Mouse (Mus musculus) MEL-GATA-1-ER (cell line): ENCODE measurements around the gene Whamm.

ENCODE experiments used
- DNase-seq: peaks from one replicate; pipeline ENCODE4 v3.0.0-alpha.2; 2012; ENCODE audit warnings: low read depth; ENCODE audit errors: extremely low read depth

Gene Whamm

DNA sequence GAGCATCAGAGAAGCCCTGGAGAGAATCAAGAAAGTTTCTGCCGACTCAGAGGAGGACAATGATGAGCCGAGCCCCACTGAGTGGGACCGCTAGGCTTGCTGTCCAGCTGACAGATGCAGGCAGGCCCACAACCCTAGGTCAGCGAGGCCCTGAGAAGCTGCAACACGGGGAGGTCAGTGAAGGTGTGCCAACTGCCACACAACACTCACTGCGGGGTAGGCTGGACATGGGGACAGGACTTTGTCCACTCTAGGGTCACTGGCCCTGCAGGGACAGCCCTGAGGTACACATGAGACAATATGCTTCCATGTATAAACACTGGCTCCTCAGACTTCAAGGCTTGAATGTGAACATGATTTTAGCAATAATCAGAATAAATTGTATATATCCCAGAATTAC, 25.0 kb downstream of the Whamm start:
- no peak for DNase-seq

GRCm38 (mm10) chr7:81597660-81598059, 26.6 kb downstream of the Whamm start:
- no peak for DNase-seq

- DNase-seq: no peak
Measured at GRCm38 (mm10) chr7:81599379-81600280, 28.6 kb downstream of the Whamm start.

- no peak for DNase-seq
Measured at GRCm38 (mm10) chr7:81604991-81605390, 33.9 kb downstream of the Whamm start.

GRCm38 (mm10) chr7:81605489-81605888, 34.4 kb downstream of the Whamm start:
- peak; percentile 44 for DNase-seq

DNA sequence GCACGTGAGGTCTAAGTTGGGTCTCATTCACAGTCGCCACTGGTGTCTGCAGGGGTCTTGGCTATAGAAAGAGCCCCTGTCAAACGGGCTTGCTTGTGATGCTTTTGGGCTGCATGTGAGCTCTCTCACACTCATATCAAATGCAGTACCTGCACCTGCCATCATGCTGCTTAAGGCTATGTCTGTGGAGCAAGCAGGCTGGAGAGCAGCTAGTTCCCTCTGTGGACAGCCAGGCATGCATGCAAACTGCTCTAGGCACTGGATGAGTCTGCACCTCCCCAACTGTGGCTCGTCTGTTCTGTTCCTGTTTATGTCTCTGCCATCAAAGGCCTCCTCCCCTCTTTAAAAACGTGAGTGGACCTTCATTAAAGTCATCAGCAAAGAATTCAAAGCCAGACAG, 35.4 kb downstream of the Whamm start:
- no peak for DNase-seq

DNA sequence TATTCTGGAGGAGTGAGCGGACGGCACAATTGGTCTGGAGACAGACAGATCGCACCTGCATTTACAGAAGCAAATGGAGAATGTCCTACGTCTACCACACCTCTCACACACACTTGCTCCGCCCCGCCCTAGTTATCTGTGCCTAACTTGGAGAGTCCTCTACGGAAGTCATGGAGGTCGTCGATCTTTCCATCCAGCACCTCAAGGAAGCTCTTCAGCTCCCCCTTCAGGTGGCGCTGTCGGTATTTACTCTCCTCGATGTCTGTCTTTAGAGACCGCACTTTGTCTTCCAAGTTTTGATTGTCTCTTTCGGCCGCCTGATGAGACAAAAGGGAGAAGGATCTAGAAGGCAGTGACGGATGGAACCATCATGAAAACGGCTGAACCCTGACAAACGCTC, 39.1 kb downstream of the Whamm start:
- DNase-seq: no peak

DNA sequence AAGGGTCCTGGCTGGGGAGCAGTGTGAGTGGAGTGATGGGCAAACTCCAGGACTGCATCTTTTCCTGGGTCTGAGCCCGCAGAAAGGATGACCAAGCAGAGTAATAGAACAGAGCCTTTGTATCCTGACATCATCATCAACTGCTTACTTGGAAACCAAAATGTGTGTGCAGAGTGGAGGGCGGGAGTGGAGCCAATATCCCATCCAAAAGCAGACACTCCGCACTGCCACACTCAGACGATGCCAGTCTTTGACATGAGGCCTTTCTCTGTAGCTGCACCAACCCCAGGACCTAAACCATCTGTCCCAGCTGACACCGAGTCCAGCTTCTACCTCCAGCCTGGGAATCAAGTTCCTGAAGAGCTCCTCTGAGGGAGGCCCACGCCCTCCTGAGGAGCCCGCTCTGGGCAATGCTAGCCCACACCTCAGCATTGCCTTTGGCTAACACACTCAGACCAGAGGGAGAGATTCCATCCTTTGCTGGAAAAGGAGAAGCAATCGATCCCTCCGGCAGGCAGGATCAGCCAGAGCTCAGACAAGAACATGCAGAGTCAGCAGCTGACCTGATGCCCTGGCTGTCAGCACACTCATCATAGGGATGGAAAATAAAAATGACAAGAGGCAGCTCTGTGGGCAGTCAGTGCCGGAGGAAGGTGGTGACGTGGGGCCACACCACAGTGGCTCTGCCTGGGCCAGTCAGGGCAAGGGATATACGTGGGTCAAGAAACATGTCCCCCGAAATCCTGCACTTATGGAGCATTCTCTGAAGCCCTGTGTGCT, 42.0 kb downstream of the Whamm start:
- DNase-seq: no peak

DNA sequence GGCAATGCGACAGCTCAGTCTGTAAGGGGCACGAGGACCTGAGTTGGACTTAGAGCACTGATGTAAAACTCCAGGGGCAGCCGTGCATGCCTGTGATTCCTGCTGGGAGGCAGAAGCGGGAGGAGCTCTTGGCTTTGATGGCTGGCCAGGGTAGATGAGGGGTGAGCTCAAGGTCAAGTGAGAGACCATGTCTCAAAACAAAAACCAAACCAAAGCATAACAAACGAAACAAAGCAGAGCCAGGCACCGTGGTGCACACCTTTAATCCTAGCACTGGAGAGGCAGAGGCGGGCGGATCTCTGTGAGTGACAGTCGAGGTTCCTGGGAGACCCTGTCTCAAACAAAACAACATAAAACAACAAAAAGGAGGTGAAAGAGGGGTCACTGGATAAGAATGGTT, 44.0 kb downstream of the Whamm start:
- DNase-seq: no peak

DNA sequence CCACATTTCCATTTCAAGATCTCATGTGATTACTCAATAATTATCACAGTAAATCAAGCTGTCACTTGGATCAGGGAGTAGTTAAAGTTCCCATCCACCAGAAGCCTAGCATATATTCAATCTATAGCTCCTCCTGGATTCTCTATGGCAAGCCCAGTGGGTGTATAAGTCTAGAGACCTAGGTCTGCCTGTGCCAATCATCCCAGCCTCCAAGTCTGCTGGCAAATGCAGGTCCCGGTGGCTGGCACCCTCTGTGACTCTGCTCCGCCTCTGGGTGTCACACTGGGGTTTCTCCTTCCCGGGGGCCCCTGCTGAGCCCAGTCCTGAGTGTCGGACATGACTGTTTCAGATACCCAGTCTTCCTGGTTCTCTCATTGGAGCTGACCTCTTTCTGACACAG, 51.7 kb downstream of the Whamm start:
- DNase-seq: no peak

GRCm38 (mm10) chr7:81623767-81624166, 52.7 kb downstream of the Whamm start:
- no peak for DNase-seq

GRCm38 (mm10) chr7:81626460-81626859, 55.4 kb downstream of the Whamm start:
- DNase-seq: peak; percentile 16

- no peak for DNase-seq
Measured at GRCm38 (mm10) chr7:81631261-81631660, 60.2 kb downstream of the Whamm start.

- no peak for DNase-seq
Measured at GRCm38 (mm10) chr7:81632586-81632985, 61.5 kb downstream of the Whamm start.

DNA sequence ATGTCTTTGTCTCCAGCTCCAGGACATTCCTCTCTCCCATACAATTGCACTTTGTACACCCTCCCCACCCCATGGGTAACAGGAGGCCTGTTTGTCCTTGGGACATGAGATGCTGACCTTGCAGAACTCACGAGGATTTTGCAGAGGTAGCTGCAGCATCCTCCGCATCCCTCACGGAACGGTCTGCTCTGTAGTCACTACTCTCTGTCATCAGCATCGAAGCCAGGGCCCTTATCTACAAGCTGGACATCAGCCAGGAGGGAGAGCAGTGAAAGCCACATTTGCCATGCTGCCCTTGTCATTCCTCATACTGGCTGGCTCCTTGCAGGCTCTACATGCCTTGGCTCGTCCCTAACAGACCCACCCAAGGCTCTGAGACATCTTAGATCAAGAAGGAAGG, 70.0 kb downstream of the Whamm start:
- no peak for DNase-seq

GRCm38 (mm10) chr7:81644551-81645235, 73.6 kb downstream of the Whamm start:
- DNase-seq: no peak
